Comparison of ENCODE assay signal across 8 mouse cellular contexts in the genomic region with DNA sequence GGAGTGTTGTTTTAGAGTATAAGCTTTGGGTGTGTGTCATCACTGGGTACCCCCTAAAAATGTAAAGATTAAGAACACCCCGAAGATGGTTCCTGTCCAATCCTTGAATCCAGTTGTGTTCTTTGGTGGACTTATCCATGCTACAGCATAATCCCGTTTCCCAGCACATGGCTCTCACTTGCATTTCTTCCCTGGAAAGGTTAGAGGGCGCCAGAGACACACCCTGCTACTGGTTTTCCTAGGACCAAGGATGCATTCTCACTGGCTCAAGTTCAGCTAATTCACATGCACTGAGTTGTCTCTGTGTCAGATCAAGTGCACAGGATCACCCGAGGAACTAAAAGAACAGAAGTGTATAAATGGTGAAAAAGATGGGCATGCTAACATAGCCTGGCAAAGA. TPM values are rescaled to one million over a fixed set of nuclear protein-coding genes. Genes with fewer than 3 reads are reported as not detected.
DNase-seq lines count a peak whose midpoint lies in the region; ATAC-seq and TF ChIP-seq lines count a peak whose summit lies in the region.

No protein-coding gene starts in this region.

- H3K9ac ChIP-seq in embryonic facial prominence, embryonic 11.5 days (replicated peaks; ENCODE audit: low read length): no peak overlapping the region
- H3K9ac ChIP-seq in kidney, postnatal 0 days (ENCODE audit: low read depth, low read length): no peak overlapping the region

- no peak for DNase-seq in lung, adult 2 months
- DNase-seq in lung, adult 18-20 months: no peak
- DNase-seq in embryonic facial prominence, embryonic 11.5 days (ENCODE audit: low spot score): peak; percentile 73
- peak; percentile 85 for DNase-seq in kidney, postnatal 0 days (ENCODE audit: low spot score)
- DNase-seq in lung, postnatal 14 days: peak; percentile 28
- DNase-seq in urinary bladder, adult 2 months (ENCODE audit: low spot score): no peak
- DNase-seq in urinary bladder, postnatal 25 days (ENCODE audit: low spot score): no peak

- no peaks in the 10 kb centered on the region for H3K27me3 ChIP-seq in embryonic facial prominence, embryonic 11.5 days (ENCODE audit: control insufficient read depth, insufficient read depth, low read length)
- H3K27me3 ChIP-seq in kidney, postnatal 0 days (ENCODE audit: insufficient read depth, low read length): no peaks in the 10 kb centered on the region

- peak; percentile 44; the same call in 1 of the 2 replicates for TF ChIP-seq CTCF in lung, adult 2 months (IDR thresholded peaks at IDR 0.05; ENCODE audit: insufficient read depth, low read length)
- TF ChIP-seq CTCF in kidney, postnatal 0 days (IDR thresholded peaks at IDR 0.05; ENCODE audit: low read depth): peak; percentile 84

- no peak overlapping the region for H3K27ac ChIP-seq in embryonic facial prominence, embryonic 11.5 days (replicated peaks; ENCODE audit: low read depth, low read length)
- H3K27ac ChIP-seq in kidney, postnatal 0 days: no peak overlapping the region

- WGBS in lung, adult 2 months: 24% methylated on average over 4 of the region's 4 CpGs
- WGBS in embryonic facial prominence, embryonic 11.5 days: 33% methylated on average over 4 of the region's 4 CpGs
- WGBS in kidney, postnatal 0 days: 24% methylated on average over 4 of the region's 4 CpGs

- no peaks in the 10 kb centered on the region for H3K4me1 ChIP-seq in lung, adult 2 months (ENCODE audit: control insufficient read depth, insufficient read depth, low read length)
- H3K4me1 ChIP-seq in embryonic facial prominence, embryonic 11.5 days (ENCODE audit: control insufficient read depth, insufficient read depth, low read length): no peaks in the 10 kb centered on the region
- no peaks in the 10 kb centered on the region for H3K4me1 ChIP-seq in kidney, postnatal 0 days (replicated peaks; ENCODE audit: insufficient read depth, low read length)

- no peak overlapping the region for H3K4me2 ChIP-seq in embryonic facial prominence, embryonic 11.5 days (ENCODE audit: low read depth, low read length)
- H3K4me2 ChIP-seq in kidney, postnatal 0 days (ENCODE audit: low read length): no peak overlapping the region

- no peaks in the 10 kb centered on the region for H3K9me3 ChIP-seq in embryonic facial prominence, embryonic 11.5 days (replicated peaks; ENCODE audit: control insufficient read depth, low read length)
- no peaks in the 10 kb centered on the region for H3K9me3 ChIP-seq in kidney, postnatal 0 days (replicated peaks; ENCODE audit: low read length)

- peak; percentile 59 for ATAC-seq in cerebellum, adult (ENCODE audit: insufficient number of reproducible peaks, low FRiP score, low TSS enrichment)
- ATAC-seq in embryonic facial prominence, embryonic 11.5 days (replicated peaks; ENCODE audit: insufficient number of reproducible peaks, low FRiP score, low TSS enrichment, low read depth): no peak
- ATAC-seq in kidney, postnatal 0 days (replicated peaks; ENCODE audit: low FRiP score, low read depth): no peak

- no peak overlapping the region for H3K4me3 ChIP-seq in lung, adult 2 months (replicated peaks; ENCODE audit: extremely low read depth, low read depth, low read length)
- H3K4me3 ChIP-seq in embryonic facial prominence, embryonic 11.5 days (ENCODE audit: low read depth, low read length): no peak overlapping the region
- H3K4me3 ChIP-seq in kidney, postnatal 0 days (replicated peaks; ENCODE audit: low read depth, low read length): no peak overlapping the region

- TF ChIP-seq POLR2A in lung, adult 2 months (IDR thresholded peaks at IDR 0.05; ENCODE audit: borderline replicate concordance, extremely low read depth, low read depth, low read length): no peak

- H3K36me3 ChIP-seq in embryonic facial prominence, embryonic 11.5 days (replicated peaks; ENCODE audit: control insufficient read depth, insufficient read depth, low read depth, low read length): no peaks in the 10 kb centered on the region; the same call in 1 of the 2 replicates
- peaks cover 24% of the 10 kb centered on the region for H3K36me3 ChIP-seq in kidney, postnatal 0 days (ENCODE audit: insufficient read depth, low read length)

RNA-seq across cellular contexts. Expression of a gene that starts 1.9 kb away (rescaled TPM):
- polyA plus RNA-seq in lung, adult 2 months (2012; rRNA removed): 0.45 and 0.83 TPM in 2 replicates
- polyA plus RNA-seq in embryonic facial prominence, embryonic 11.5 days (2014; fragmentation: Nextera tagmentation; extraction: Ambion mirVana): not detected in 2 replicates
- not detected in 2 replicates for polyA plus RNA-seq in kidney, postnatal 0 days (2015; fragmentation: Nextera tagmentation; extraction: Ambion mirVana)
- 0.08 and 0.10 TPM in 2 replicates for polyA plus RNA-seq in urinary bladder, adult 2 months (2012; rRNA removed)

RNA-seq across cellular contexts. Expression of a gene that starts 33.4 kb away (rescaled TPM):
- polyA plus RNA-seq in lung, adult 2 months (2012; rRNA removed): 57.7 and 82.7 TPM in 2 replicates
- polyA plus RNA-seq in embryonic facial prominence, embryonic 11.5 days (2014; fragmentation: Nextera tagmentation; extraction: Ambion mirVana): 223 and 239 TPM in 2 replicates
- polyA plus RNA-seq in kidney, postnatal 0 days (2015; fragmentation: Nextera tagmentation; extraction: Ambion mirVana): 104 and 119 TPM in 2 replicates
- polyA plus RNA-seq in urinary bladder, adult 2 months (2012; rRNA removed): 78.4 and 82.2 TPM in 2 replicates

RNA-seq across cellular contexts. Expression of a gene that starts 53.2 kb away (rescaled TPM):
- 0.18 and 0.31 TPM in 2 replicates for polyA plus RNA-seq in lung, adult 2 months (2012; rRNA removed)
- 0.25 and 0.31 TPM in 2 replicates for polyA plus RNA-seq in embryonic facial prominence, embryonic 11.5 days (2014; fragmentation: Nextera tagmentation; extraction: Ambion mirVana)
- polyA plus RNA-seq in kidney, postnatal 0 days (2015; fragmentation: Nextera tagmentation; extraction: Ambion mirVana): 2.8 and 3.5 TPM in 2 replicates
- 0.67 and 0.83 TPM in 2 replicates for polyA plus RNA-seq in urinary bladder, adult 2 months (2012; rRNA removed)

RNA-seq across cellular contexts. Expression of a gene that starts 53.8 kb away (rescaled TPM):
- polyA plus RNA-seq in lung, adult 2 months (2012; rRNA removed): 0.04 and 0.05 TPM in 2 replicates
- polyA plus RNA-seq in embryonic facial prominence, embryonic 11.5 days (2014; fragmentation: Nextera tagmentation; extraction: Ambion mirVana): 0.43 and 0.46 TPM in 2 replicates
- 0.26 and 0.29 TPM in 2 replicates for polyA plus RNA-seq in kidney, postnatal 0 days (2015; fragmentation: Nextera tagmentation; extraction: Ambion mirVana)
- 0.01 TPM in 1 of 2 replicates, not detected in the other for polyA plus RNA-seq in urinary bladder, adult 2 months (2012; rRNA removed)

Comparison
In these comparisons a context has a peak if more than half of its experiments do, and no peak if none do; other contexts are left out.
1. DNase-seq: peak in embryonic facial prominence, embryonic 11.5 days (single experiment), kidney, postnatal 0 days (single experiment) and lung, postnatal 14 days (single experiment); none in lung, adult 2 months (single experiment), lung, adult 18-20 months (0 of 2), urinary bladder, adult 2 months (single experiment) and urinary bladder, postnatal 25 days (single experiment).